Mouse (Mus musculus): Measurements from ENCODE around the gene Sdhaf4. TPM values are rescaled to one million over a fixed set of nuclear protein-coding genes. Genes with fewer than 3 reads are reported as not detected.

Sdhaf4 gene
- total and polyA plus RNA-seq, 3 experiments = 1.1 to 50.3 (median 44.1) TPM

DNA sequence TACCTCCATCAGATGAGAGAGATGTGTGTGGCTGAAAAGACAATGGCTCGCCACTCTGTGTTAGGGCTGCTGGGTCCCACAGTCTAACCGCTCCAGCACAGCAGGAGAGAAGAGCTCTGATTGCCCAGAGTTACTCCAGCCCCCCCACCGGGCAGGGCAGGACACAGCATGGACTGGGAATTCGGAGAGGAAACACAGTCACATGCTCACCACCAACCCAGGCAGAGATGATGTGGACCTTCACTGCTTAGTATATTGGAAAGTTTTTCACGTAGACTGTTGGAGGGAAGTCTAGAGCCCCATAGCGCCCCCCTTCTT, 46.1 kb downstream of the Sdhaf4 start:
- no peak for DNase-seq (ENCODE audit: low spot score)
- Histone ChIP-seq H3K36me3 (replicated peaks) (no peaks in the 10 kb centered on the region), H3K4me3 (ENCODE audit: low read depth, low read length) (peak overlapping the region; percentile 54; the same call in 1 of the 2 replicates), H3K9me3 (replicated peaks) (no peaks in the 10 kb centered on the region), H3K27me3 (ENCODE audit: insufficient read depth, low read length) (peaks cover 35% of the 10 kb centered on the region), H3K4me1 (ENCODE audit: insufficient read depth, low read depth, low read length) (peaks cover 9% of the 10 kb centered on the region)
- TF ChIP-seq CTCF (IDR thresholded peaks at IDR 0.05; ENCODE audit: low read depth, low read length) (no peak), GATA1 (IDR thresholded peaks at IDR 0.05; ENCODE audit: borderline replicate concordance, low read length) (no peak), TAL1 (conservative IDR thresholded peaks at IDR 0.05; ENCODE audit: low read depth, low read length) (no peak), POLR2AphosphoS5 (IDR thresholded peaks at IDR 0.05; ENCODE audit: insufficient replicate concordance, low read depth, low read length) (no peak), GATA2 (IDR thresholded peaks at IDR 0.05; ENCODE audit: borderline replicate concordance, low read depth, low read length) (no peak)
- no peak; the same call in 1 of the 2 replicates for ATAC-seq (ENCODE audit: extremely low read depth, insufficient number of reproducible peaks, low FRiP score, poor library complexity, severe bottlenecking)

DNA sequence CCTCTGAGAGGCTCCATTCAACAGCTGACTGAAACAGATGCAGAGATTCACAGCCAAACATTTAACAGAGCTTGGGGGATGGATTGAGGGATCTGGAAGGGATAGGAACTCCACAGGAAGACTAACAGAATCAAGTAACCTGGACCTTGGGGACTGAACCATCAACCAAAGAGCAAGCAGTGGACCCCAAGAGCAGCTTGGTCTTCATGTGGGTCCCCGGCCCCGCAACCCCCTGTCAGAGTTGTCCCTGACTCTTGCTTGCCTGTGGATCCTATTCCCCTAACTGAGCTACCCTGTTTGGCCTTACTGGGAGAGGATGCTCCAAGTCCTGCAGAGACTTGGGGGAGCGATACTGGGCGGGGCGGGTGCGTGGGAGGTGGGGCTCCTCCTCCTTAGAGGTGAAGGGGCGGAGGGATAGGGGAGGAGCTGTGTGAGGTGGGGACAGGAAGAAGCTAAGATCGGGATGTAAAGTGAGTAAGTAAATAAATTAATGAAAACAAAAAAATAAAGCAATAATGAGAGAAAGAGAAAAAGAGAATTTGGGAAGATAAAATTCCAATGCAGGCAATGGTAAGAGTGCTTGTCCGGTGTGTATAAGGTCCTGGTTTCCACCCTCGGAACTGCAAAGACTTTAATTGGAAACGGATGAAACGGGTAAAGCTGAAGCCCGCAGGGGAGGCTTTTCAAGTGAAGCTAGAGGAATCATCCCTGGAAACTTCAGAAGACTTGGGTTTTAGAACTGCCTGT, 46.6 kb downstream of the Sdhaf4 start:
- Histone ChIP-seq H3K4me1 (ENCODE audit: insufficient read depth, low read depth, low read length) (peaks cover 9% of the 10 kb centered on the region), H3K36me3 (replicated peaks) (no peaks in the 10 kb centered on the region), H3K4me3 (ENCODE audit: low read depth, low read length) (peak overlapping the region; percentile 54; the same call in 1 of the 2 replicates), H3K27me3 (ENCODE audit: insufficient read depth, low read length) (peaks cover 40% of the 10 kb centered on the region), H3K9me3 (replicated peaks) (no peaks in the 10 kb centered on the region)
- no peak; the same call in 1 of the 2 replicates for ATAC-seq (ENCODE audit: extremely low read depth, insufficient number of reproducible peaks, low FRiP score, poor library complexity, severe bottlenecking)
- no peak for DNase-seq (ENCODE audit: low spot score)
- TF ChIP-seq GATA1 (IDR thresholded peaks at IDR 0.05; ENCODE audit: borderline replicate concordance, low read length) (no peak), GATA2 (IDR thresholded peaks at IDR 0.05; ENCODE audit: borderline replicate concordance, low read depth, low read length) (no peak), TAL1 (conservative IDR thresholded peaks at IDR 0.05; ENCODE audit: low read depth, low read length) (no peak), CTCF (IDR thresholded peaks at IDR 0.05; ENCODE audit: low read depth, low read length) (no peak), POLR2AphosphoS5 (IDR thresholded peaks at IDR 0.05; ENCODE audit: insufficient replicate concordance, low read depth, low read length) (no peak)

DNA sequence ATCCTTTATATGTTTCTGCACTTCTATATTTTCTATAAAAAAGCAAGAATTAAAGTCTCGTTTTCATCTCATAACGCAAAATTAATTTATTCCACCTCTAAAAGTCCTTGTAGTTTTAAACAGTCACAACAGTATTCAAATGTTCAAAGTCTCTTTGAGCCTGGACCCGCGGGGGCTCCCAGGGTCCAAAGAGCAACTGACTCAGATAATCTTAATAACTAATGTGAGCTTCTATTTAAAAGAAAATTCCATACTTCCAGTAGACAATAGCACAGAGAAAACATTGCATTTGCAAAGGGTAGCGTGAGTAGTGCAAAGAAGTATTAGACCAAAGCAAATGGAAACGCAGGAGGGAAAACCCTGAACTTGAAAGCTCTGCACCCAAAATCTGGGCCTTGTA, 47.4 kb downstream of the Sdhaf4 start:
- Histone ChIP-seq H3K9me3 (replicated peaks) (no peaks in the 10 kb centered on the region), H3K36me3 (replicated peaks) (no peaks in the 10 kb centered on the region), H3K4me1 (ENCODE audit: insufficient read depth, low read depth, low read length) (peaks cover 9% of the 10 kb centered on the region), H3K4me3 (ENCODE audit: low read depth, low read length) (no peak overlapping the region), H3K27me3 (ENCODE audit: insufficient read depth, low read length) (peaks cover 40% of the 10 kb centered on the region)
- TF ChIP-seq TAL1 (conservative IDR thresholded peaks at IDR 0.05; ENCODE audit: low read depth, low read length) (no peak), CTCF (IDR thresholded peaks at IDR 0.05; ENCODE audit: low read depth, low read length) (no peak), GATA1 (IDR thresholded peaks at IDR 0.05; ENCODE audit: borderline replicate concordance, low read length) (no peak), GATA2 (IDR thresholded peaks at IDR 0.05; ENCODE audit: borderline replicate concordance, low read depth, low read length) (no peak), POLR2AphosphoS5 (IDR thresholded peaks at IDR 0.05; ENCODE audit: insufficient replicate concordance, low read depth, low read length) (no peak)
- no peak for ATAC-seq (ENCODE audit: extremely low read depth, insufficient number of reproducible peaks, low FRiP score, poor library complexity, severe bottlenecking)
- DNase-seq (ENCODE audit: low spot score) = no peak

DNA sequence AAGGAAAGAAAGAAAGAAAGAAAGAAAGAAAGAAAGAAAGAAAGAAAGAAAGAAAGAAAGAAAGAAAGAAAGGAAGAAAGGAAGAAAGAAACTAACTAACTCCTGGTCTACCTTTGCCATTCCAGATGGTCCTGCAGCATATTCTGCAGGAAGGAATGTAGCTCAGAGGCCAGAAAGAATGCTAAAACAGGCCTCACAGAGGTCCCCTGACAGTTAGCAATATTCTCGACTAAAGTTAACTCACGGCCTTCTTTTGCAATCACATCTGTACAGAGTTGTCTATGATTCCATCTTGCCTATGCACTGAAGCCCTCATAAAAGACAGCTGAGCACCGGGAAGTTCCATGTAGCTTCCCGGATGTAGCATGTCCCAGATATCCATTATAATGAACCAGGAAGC, 49.9 kb downstream of the Sdhaf4 start:
- TF ChIP-seq TAL1 (conservative IDR thresholded peaks at IDR 0.05; ENCODE audit: low read depth, low read length) (no peak), POLR2AphosphoS5 (IDR thresholded peaks at IDR 0.05; ENCODE audit: insufficient replicate concordance, low read depth, low read length) (no peak), CTCF (IDR thresholded peaks at IDR 0.05; ENCODE audit: low read depth, low read length) (no peak), GATA1 (IDR thresholded peaks at IDR 0.05; ENCODE audit: borderline replicate concordance, low read length) (no peak), GATA2 (IDR thresholded peaks at IDR 0.05; ENCODE audit: borderline replicate concordance, low read depth, low read length) (no peak)
- H3K36me3 ChIP-seq (replicated peaks) = no peaks in the 10 kb centered on the region
- H3K4me3 ChIP-seq (ENCODE audit: low read depth, low read length) = no peak overlapping the region
- DNase-seq (ENCODE audit: low spot score) = no peak
- no peaks in the 10 kb centered on the region for H3K9me3 ChIP-seq (replicated peaks)
- H3K27me3 ChIP-seq (ENCODE audit: insufficient read depth, low read length) = peaks cover 36% of the 10 kb centered on the region
- ATAC-seq (ENCODE audit: extremely low read depth, insufficient number of reproducible peaks, low FRiP score, poor library complexity, severe bottlenecking) = no peak
- peaks cover 13% of the 10 kb centered on the region for H3K4me1 ChIP-seq (ENCODE audit: insufficient read depth, low read depth, low read length)

DNA sequence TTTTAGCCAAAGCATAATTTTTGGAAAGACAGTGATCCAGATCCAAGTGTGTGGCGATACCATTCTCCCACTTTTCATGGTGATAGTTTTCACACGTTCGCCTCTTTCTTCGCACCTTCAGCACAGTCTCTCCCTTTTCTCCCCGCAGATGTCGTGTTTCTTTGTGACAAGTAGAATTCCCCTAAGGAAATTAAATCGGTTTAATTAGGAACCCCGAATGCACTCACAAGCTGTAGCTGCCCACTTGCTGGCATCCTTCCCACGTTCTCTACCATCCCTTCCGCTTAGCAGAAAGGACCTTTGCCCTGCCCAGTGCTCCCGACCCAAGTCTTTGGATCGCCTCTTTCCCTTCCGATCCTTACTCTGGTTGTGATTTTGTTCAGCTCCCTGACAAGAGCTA, 51.5 kb downstream of the Sdhaf4 start:
- H3K27me3 ChIP-seq (ENCODE audit: insufficient read depth, low read length) = peaks cover 28% of the 10 kb centered on the region
- H3K4me1 ChIP-seq (ENCODE audit: insufficient read depth, low read depth, low read length) = peaks cover 10% of the 10 kb centered on the region
- H3K9me3 ChIP-seq (replicated peaks) = no peaks in the 10 kb centered on the region
- ATAC-seq (ENCODE audit: extremely low read depth, insufficient number of reproducible peaks, low FRiP score, poor library complexity, severe bottlenecking) = no peak
- H3K36me3 ChIP-seq (replicated peaks) = no peaks in the 10 kb centered on the region
- no peak for DNase-seq (ENCODE audit: low spot score)
- TF ChIP-seq GATA1 (IDR thresholded peaks at IDR 0.05; ENCODE audit: borderline replicate concordance, low read length) (no peak), POLR2AphosphoS5 (IDR thresholded peaks at IDR 0.05; ENCODE audit: insufficient replicate concordance, low read depth, low read length) (no peak), TAL1 (conservative IDR thresholded peaks at IDR 0.05; ENCODE audit: low read depth, low read length) (no peak), CTCF (IDR thresholded peaks at IDR 0.05; ENCODE audit: low read depth, low read length) (no peak), GATA2 (IDR thresholded peaks at IDR 0.05; ENCODE audit: borderline replicate concordance, low read depth, low read length) (no peak)
- H3K4me3 ChIP-seq (ENCODE audit: low read depth, low read length) = no peak overlapping the region

DNA sequence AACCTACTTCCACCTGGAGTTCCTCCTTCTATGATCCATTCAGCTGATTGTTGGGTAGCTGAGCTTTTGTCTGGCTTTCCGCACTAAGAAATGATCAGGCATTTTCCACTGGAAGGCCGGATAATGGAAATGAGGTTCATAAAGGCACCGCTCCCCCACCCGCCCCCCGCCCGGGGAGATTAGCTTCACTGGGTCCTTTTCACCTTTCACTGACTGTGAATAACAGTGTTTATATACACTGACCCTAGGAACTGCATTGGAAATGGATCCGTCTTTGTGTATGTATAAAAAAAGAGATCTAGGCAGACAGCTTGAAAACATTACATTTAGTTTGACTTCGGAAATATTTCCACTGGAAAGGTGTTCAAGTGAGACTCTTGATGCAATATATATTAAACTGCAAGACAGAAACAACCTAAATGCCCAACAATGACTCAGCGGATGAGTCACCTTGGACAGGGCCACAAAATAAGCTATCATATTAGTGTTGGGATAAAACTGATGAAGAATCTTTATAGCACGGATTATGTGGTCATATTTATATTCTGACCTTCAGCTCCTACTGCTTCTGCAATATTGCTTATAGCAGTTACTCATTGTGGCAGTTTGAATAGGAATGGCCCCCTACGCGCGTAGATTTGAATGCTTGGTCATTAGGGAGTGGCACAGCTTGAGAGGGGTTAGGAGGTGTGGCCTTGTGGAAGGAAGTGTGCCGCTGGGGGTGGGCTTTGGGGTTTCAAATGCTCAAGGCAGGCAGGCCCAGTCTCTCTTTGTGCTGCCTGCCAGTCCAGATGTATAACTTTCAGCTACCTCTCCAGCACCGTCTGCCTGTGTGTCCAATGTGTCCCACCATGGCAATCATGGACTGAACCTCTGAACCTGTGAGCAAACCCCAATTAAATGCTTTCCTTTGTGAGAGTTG, 56.4 kb downstream of the Sdhaf4 start:
- peaks cover 7% of the 10 kb centered on the region for H3K4me1 ChIP-seq (ENCODE audit: insufficient read depth, low read depth, low read length)
- H3K36me3 ChIP-seq (replicated peaks) = no peaks in the 10 kb centered on the region
- H3K27me3 ChIP-seq (ENCODE audit: insufficient read depth, low read length) = peaks cover 12% of the 10 kb centered on the region
- TF ChIP-seq POLR2AphosphoS5 (IDR thresholded peaks at IDR 0.05; ENCODE audit: insufficient replicate concordance, low read depth, low read length) (no peak), GATA1 (IDR thresholded peaks at IDR 0.05; ENCODE audit: borderline replicate concordance, low read length) (no peak), GATA2 (IDR thresholded peaks at IDR 0.05; ENCODE audit: borderline replicate concordance, low read depth, low read length) (no peak), CTCF (IDR thresholded peaks at IDR 0.05; ENCODE audit: low read depth, low read length) (no peak), TAL1 (conservative IDR thresholded peaks at IDR 0.05; ENCODE audit: low read depth, low read length) (no peak)
- ATAC-seq (ENCODE audit: extremely low read depth, insufficient number of reproducible peaks, low FRiP score, poor library complexity, severe bottlenecking) (no peak), DNase-seq (ENCODE audit: low spot score) (no peak)
- no peaks in the 10 kb centered on the region for H3K9me3 ChIP-seq (replicated peaks)
- no peak overlapping the region for H3K4me3 ChIP-seq (ENCODE audit: low read depth, low read length)
